Mouse (Mus musculus): Measurements from ENCODE around the gene Lrch4. TPM values are rescaled to one million over a fixed set of nuclear protein-coding genes. Genes with fewer than 3 reads are reported as not detected.

Lrch4 gene
- polyA plus RNA-seq, 1 experiment from 2014 or later: 22.7 TPM

DNA sequence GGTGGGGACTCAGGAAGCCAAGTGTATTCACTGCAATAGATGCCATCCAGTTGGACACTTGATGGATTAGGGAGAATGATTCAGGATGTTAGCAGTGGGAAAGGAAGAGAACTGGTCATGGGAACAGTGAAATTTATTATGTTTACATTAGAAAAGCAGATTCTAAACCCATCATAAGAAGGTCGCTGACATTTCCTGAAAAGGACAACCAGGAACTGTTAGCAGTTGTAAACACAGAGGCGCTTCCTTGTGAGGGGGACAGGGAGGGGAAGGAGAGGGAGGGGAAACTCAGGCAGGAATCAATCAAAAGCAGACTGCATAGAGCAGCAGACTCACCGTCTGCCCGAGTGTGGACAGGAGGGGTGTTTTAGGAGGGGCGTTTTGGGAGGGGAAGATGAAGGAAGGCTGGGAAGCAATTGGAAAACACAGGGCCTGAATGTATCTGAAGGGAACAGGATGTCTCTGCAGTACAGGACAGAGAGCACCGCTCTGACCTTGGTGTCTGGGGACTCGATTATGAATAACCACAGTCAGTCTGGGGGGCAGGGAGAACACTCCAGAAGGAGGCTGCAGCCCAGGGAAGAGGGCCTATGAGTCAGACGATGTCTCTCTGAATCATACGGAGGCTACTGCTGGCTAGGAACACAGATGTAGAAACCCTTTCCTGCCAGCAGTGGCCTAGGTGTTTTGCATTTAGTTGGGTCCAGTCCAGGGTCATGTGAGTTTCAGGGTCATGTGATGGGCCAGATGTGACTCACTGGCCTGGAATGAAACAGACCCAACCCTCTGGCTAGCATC is 42.7 kb downstream of the Lrch4 start:
- H3K36me3 ChIP-seq (ENCODE audit: control insufficient read depth, insufficient read depth, low read length): peaks cover 10% of the 10 kb centered on the region
- no peaks in the 10 kb centered on the region for H3K9me3 ChIP-seq (ENCODE audit: control insufficient read depth, low read length)
- 13% methylated on average over 9 of the region's 9 CpGs for WGBS
- H3K4me1 ChIP-seq (ENCODE audit: control insufficient read depth in 2 of 2, insufficient read depth in 2 of 2, low read length in 2 of 2): peaks cover 22 to 24% of the 10 kb centered on the region in 2 experiments
- H3K27me3 ChIP-seq (ENCODE audit: control insufficient read depth, insufficient read depth, low read length): no peaks in the 10 kb centered on the region
- peak overlapping the region; percentile 16 for H3K9ac ChIP-seq (ENCODE audit: low read length)
- H3K4me3 ChIP-seq (ENCODE audit: control insufficient read depth in 1 of 2, insufficient read depth in 1 of 2, low read depth in 1 of 2, low read length in 2 of 2): no peak overlapping the region
- H3K4me2 ChIP-seq (ENCODE audit: low read length): peak overlapping the region; percentile 42
- ATAC-seq (ENCODE audit: insufficient number of reproducible peaks, insufficient read depth, low FRiP score, low read depth): peak; percentile 79
- H3K27ac ChIP-seq (replicated peaks in 1 of 2; ENCODE audit: control insufficient read depth in 1 of 2, insufficient read depth in 1 of 2, low read depth in 2 of 2, low read length in 2 of 2): peak overlapping the region; percentile 88 to 90

DNA sequence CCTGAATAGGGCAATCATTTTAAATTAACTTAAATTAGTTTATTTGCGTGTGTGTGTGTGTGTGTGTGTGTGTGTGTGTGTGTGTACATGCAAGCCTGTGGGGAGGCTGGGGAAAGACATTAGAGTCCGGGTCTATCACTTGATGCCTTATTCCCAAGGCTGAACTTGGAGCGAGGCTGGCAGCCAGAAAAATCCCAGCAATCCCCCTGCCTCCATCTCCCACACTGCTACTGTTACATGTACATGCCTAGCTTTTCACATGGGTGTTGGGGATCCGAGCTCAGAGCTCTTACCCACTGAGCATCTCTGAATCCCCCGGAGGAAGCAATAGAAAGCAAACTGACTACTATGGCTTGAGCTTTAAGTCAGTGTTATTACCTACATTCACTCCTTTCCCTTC is 43.4 kb downstream of the Lrch4 start:
- no peak overlapping the region for H3K4me3 ChIP-seq (ENCODE audit: control insufficient read depth in 1 of 2, insufficient read depth in 1 of 2, low read depth in 1 of 2, low read length in 2 of 2)
- H3K27ac ChIP-seq (replicated peaks in 1 of 2; ENCODE audit: control insufficient read depth in 1 of 2, insufficient read depth in 1 of 2, low read depth in 2 of 2, low read length in 2 of 2): peak overlapping the region; percentile 88 to 90
- no peaks in the 10 kb centered on the region for H3K9me3 ChIP-seq (ENCODE audit: control insufficient read depth, low read length)
- peaks cover 22 to 24% of the 10 kb centered on the region in 2 experiments for H3K4me1 ChIP-seq (ENCODE audit: control insufficient read depth in 2 of 2, insufficient read depth in 2 of 2, low read length in 2 of 2)
- no peaks in the 10 kb centered on the region for H3K27me3 ChIP-seq (ENCODE audit: control insufficient read depth, insufficient read depth, low read length)
- H3K36me3 ChIP-seq (ENCODE audit: control insufficient read depth, insufficient read depth, low read length): 0 out of 2 replicates have a peak, but pooled peaks cover 7% of the 10 kb centered on the region
- H3K4me2 ChIP-seq (ENCODE audit: low read length): no peak overlapping the region; the same call in 1 of the 2 replicates
- no peak overlapping the region for H3K9ac ChIP-seq (ENCODE audit: low read length)
- WGBS: 71% methylated on average over 5 of the region's 5 CpGs
- ATAC-seq (ENCODE audit: insufficient number of reproducible peaks, insufficient read depth, low FRiP score, low read depth): no peak

DNA sequence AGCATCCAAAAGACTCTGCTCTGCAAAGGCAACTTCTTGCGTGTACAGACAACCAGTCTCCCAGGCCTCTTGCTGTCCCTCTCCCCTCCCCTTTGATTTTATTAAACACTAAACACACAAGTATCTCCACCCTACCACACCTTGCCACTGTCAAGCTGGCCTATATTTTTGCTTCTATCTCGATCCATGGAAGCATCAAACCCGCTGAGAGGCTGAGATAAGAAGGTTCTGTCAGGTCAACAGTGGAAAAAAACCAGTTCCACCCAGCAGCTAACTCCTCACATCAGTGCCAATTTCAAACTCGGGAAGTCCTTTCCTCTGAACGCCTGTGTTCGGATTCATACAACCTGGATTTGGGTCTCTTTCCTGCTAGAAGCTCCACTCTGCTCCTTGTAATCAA is 44.1 kb downstream of the Lrch4 start:
- no peak for ATAC-seq (ENCODE audit: insufficient number of reproducible peaks, insufficient read depth, low FRiP score, low read depth)
- H3K4me2 ChIP-seq (ENCODE audit: low read length): no peak overlapping the region
- peaks cover 22 to 24% of the 10 kb centered on the region in 2 experiments for H3K4me1 ChIP-seq (ENCODE audit: control insufficient read depth in 2 of 2, insufficient read depth in 2 of 2, low read length in 2 of 2)
- H3K27ac ChIP-seq (replicated peaks in 1 of 2; ENCODE audit: control insufficient read depth in 1 of 2, insufficient read depth in 1 of 2, low read depth in 2 of 2, low read length in 2 of 2): peak overlapping the region in 1 of 2 experiments; percentile 0; a peak in 1 of 4 replicates
- WGBS: 67% methylated on average over 6 of the region's 6 CpGs
- no peaks in the 10 kb centered on the region for H3K27me3 ChIP-seq (ENCODE audit: control insufficient read depth, insufficient read depth, low read length)
- H3K36me3 ChIP-seq (ENCODE audit: control insufficient read depth, insufficient read depth, low read length): 0 out of 2 replicates have a peak, but pooled peaks cover 7% of the 10 kb centered on the region
- no peak overlapping the region for H3K9ac ChIP-seq (ENCODE audit: low read length)
- H3K4me3 ChIP-seq (ENCODE audit: control insufficient read depth in 1 of 2, insufficient read depth in 1 of 2, low read depth in 1 of 2, low read length in 2 of 2): no peak overlapping the region
- H3K9me3 ChIP-seq (ENCODE audit: control insufficient read depth, low read length): no peaks in the 10 kb centered on the region

GRCm38 (mm10) chr5:137674786-137675185 is 45.9 kb downstream of the Lrch4 start:
- Histone ChIP-seq H3K4me1 (ENCODE audit: control insufficient read depth in 2 of 2, insufficient read depth in 2 of 2, low read length in 2 of 2) (peaks cover 20 to 24% of the 10 kb centered on the region in 2 experiments), H3K9ac (ENCODE audit: low read length) (no peak overlapping the region), H3K27ac (replicated peaks in 1 of 2; ENCODE audit: control insufficient read depth in 1 of 2, insufficient read depth in 1 of 2, low read depth in 2 of 2, low read length in 2 of 2) (no peak overlapping the region), H3K4me2 (ENCODE audit: low read length) (no peak overlapping the region), H3K36me3 (ENCODE audit: control insufficient read depth, insufficient read depth, low read length) (0 out of 2 replicates have a peak, but pooled peaks cover 9% of the 10 kb centered on the region), H3K9me3 (ENCODE audit: control insufficient read depth, low read length) (no peaks in the 10 kb centered on the region), H3K4me3 (ENCODE audit: control insufficient read depth in 1 of 2, insufficient read depth in 1 of 2, low read depth in 1 of 2, low read length in 2 of 2) (no peak overlapping the region), H3K27me3 (ENCODE audit: control insufficient read depth, insufficient read depth, low read length) (no peaks in the 10 kb centered on the region)
- WGBS: 93% methylated on average over 8 of the region's 8 CpGs
- ATAC-seq (ENCODE audit: insufficient number of reproducible peaks, insufficient read depth, low FRiP score, low read depth): no peak

DNA sequence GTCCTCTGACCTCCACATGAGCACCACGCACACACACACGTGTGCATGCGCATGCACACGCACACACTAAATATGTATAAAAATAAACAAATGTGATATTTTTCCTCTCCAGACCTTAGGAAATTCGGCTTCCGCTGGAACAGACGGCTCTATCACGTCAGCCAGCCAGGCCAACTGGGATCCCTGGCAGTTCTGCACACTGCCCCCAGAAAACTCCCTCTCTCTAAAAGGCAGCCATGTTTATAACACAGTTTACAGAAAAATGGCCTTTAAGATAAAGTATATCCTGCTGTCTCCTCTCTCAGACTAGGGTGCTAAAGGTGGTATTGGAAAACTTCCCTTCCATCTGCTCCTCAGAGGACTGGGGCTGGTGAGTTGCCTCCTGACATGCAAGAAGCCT is 48.9 kb downstream of the Lrch4 start:
- peaks cover under 1 to 4% of the 10 kb centered on the region in 2 experiments; a peak in 3 of 4 replicates for H3K4me1 ChIP-seq (ENCODE audit: control insufficient read depth in 2 of 2, insufficient read depth in 2 of 2, low read length in 2 of 2)
- no peak overlapping the region for H3K4me2 ChIP-seq (ENCODE audit: low read length)
- H3K4me3 ChIP-seq (ENCODE audit: control insufficient read depth in 1 of 2, insufficient read depth in 1 of 2, low read depth in 1 of 2, low read length in 2 of 2): no peak overlapping the region
- no peak for ATAC-seq (ENCODE audit: insufficient number of reproducible peaks, insufficient read depth, low FRiP score, low read depth)
- H3K36me3 ChIP-seq (ENCODE audit: control insufficient read depth, insufficient read depth, low read length): 0 out of 2 replicates have a peak, but pooled peaks cover 9% of the 10 kb centered on the region
- H3K27me3 ChIP-seq (ENCODE audit: control insufficient read depth, insufficient read depth, low read length): no peaks in the 10 kb centered on the region
- WGBS: 92% methylated on average over 8 of the region's 8 CpGs
- no peak overlapping the region for H3K27ac ChIP-seq (replicated peaks in 1 of 2; ENCODE audit: control insufficient read depth in 1 of 2, insufficient read depth in 1 of 2, low read depth in 2 of 2, low read length in 2 of 2)
- H3K9me3 ChIP-seq (ENCODE audit: control insufficient read depth, low read length): no peaks in the 10 kb centered on the region
- H3K9ac ChIP-seq (ENCODE audit: low read length): no peak overlapping the region

DNA sequence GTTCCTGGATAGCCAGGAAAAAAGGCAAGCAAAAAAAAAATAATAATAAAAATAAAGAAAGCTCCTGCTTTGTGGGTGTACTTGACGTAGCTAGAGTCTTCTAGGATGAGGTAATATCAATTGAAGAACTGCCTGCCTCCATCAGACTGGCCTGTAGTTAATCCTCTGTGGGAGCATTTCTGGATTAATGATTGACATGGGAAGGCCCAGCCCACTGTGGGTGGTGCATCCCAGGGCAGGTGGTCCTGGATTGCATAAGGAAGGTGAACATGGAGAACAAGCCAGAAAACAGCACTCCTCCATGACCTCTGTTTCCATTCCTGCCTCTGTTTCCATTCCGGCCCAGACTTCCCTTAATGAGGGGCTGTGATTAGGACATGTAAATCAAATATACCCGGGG is 49.8 kb downstream of the Lrch4 start:
- 79% methylated on average over 3 of the region's 3 CpGs for WGBS

DNA sequence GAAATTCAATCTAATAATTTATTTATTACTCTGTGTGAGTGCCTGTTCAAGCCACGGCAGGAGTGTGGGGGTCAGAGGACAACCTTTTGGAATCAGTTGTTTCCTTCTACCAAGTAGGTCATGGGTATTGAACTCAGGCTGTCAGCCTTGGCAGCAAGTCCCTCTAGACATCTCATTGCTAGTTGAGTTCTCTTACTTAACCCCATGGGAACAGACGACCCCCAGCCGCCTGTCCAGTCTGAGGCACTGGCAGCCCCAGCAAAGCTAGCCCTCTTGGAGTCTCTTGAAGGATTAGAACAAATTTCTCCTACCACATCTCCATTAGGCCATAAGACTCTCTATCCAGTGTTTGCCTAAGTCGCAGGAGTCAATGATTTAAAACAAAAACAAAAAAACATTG is 50.8 kb downstream of the Lrch4 start:
- no peak overlapping the region for H3K9ac ChIP-seq (ENCODE audit: low read length)
- 88% methylated on average over 4 of the region's 4 CpGs for WGBS
- 0 out of 2 replicates have a peak, but pooled peaks cover 9% of the 10 kb centered on the region for H3K36me3 ChIP-seq (ENCODE audit: control insufficient read depth, insufficient read depth, low read length)
- H3K9me3 ChIP-seq (ENCODE audit: control insufficient read depth, low read length): no peaks in the 10 kb centered on the region
- no peak overlapping the region for H3K4me3 ChIP-seq (ENCODE audit: control insufficient read depth in 1 of 2, insufficient read depth in 1 of 2, low read depth in 1 of 2, low read length in 2 of 2)
- H3K27ac ChIP-seq (replicated peaks in 1 of 2; ENCODE audit: control insufficient read depth in 1 of 2, insufficient read depth in 1 of 2, low read depth in 2 of 2, low read length in 2 of 2): no peak overlapping the region
- no peak for ATAC-seq (ENCODE audit: insufficient number of reproducible peaks, insufficient read depth, low FRiP score, low read depth)
- no peaks in the 10 kb centered on the region for H3K27me3 ChIP-seq (ENCODE audit: control insufficient read depth, insufficient read depth, low read length)
- H3K4me2 ChIP-seq (ENCODE audit: low read length): no peak overlapping the region
- peaks cover 4 to 11% of the 10 kb centered on the region in 2 experiments for H3K4me1 ChIP-seq (ENCODE audit: control insufficient read depth in 2 of 2, insufficient read depth in 2 of 2, low read length in 2 of 2)

More for the DNA sequence above, 49.8 kb downstream of the Lrch4 start:
- Histone ChIP-seq H3K36me3 (ENCODE audit: control insufficient read depth, insufficient read depth, low read length) (0 out of 2 replicates have a peak, but pooled peaks cover 9% of the 10 kb centered on the region), H3K4me3 (ENCODE audit: control insufficient read depth in 1 of 2, insufficient read depth in 1 of 2, low read depth in 1 of 2, low read length in 2 of 2) (no peak overlapping the region), H3K4me2 (ENCODE audit: low read length) (no peak overlapping the region), H3K9me3 (ENCODE audit: control insufficient read depth, low read length) (no peaks in the 10 kb centered on the region), H3K9ac (ENCODE audit: low read length) (no peak overlapping the region), H3K4me1 (ENCODE audit: control insufficient read depth in 2 of 2, insufficient read depth in 2 of 2, low read length in 2 of 2) (peaks cover 4 to 10% of the 10 kb centered on the region in 2 experiments), H3K27ac (replicated peaks in 1 of 2; ENCODE audit: control insufficient read depth in 1 of 2, insufficient read depth in 1 of 2, low read depth in 2 of 2, low read length in 2 of 2) (no peak overlapping the region), H3K27me3 (ENCODE audit: control insufficient read depth, insufficient read depth, low read length) (no peaks in the 10 kb centered on the region)
- ATAC-seq (ENCODE audit: insufficient number of reproducible peaks, insufficient read depth, low FRiP score, low read depth): no peak
